Mouse (Mus musculus): Measurements from ENCODE around the gene Fam160b1. TPM values are rescaled to one million over a fixed set of nuclear protein-coding genes. Genes with fewer than 3 reads are reported as not detected.
A peak's percentile ranks its signal among the peaks of the same experiment; 100 is the strongest.

Fam160b1 gene
- total and polyA plus RNA-seq, 2 experiments from 2014 or later = 7.8 to 16.3 TPM

GRCm38 (mm10) chr19:57358836-57359598 is 1.5 kb upstream of the Fam160b1 start:
- Histone ChIP-seq H3K27me3 (ENCODE audit: control insufficient read depth, insufficient read depth, low read length) (no peaks in the 10 kb centered on the region), H3K9ac (replicated peaks; ENCODE audit: low read depth, low read length) (peak overlapping the region; percentile 52; the same call in 1 of the 2 replicates), H3K4me2 (ENCODE audit: low read depth, low read length) (peak overlapping the region; percentile 61), H3K9me3 (replicated peaks; ENCODE audit: control insufficient read depth, low read length) (no peaks in the 10 kb centered on the region), H3K36me3 (replicated peaks; ENCODE audit: control insufficient read depth, insufficient read depth, low read length) (no peaks in the 10 kb centered on the region), H3K4me1 (ENCODE audit: control insufficient read depth, insufficient read depth) (peaks cover 32% of the 10 kb centered on the region), H3K27ac (ENCODE audit: low read depth) (peak overlapping the region; percentile 96; the same call in 1 of the 2 replicates), H3K4me3 (ENCODE audit: low read depth, low read length) (peak overlapping the region; percentile 84)
- no peak for TF ChIP-seq EP300 (IDR thresholded peaks at IDR 0.05; ENCODE audit: low read depth)
- no peak for TF ChIP-seq CTCF (IDR thresholded peaks at IDR 0.05; ENCODE audit: low read depth)
- DNase-seq (ENCODE audit: low spot score) (no peak), ATAC-seq (ENCODE audit: insufficient read depth, low read depth) (no peak)
- WGBS = 79% methylated on average over 20 of the region's 20 CpGs

- TF ChIP-seq EP300 (IDR thresholded peaks at IDR 0.05; ENCODE audit: low read depth) (no peak), CTCF (IDR thresholded peaks at IDR 0.05; ENCODE audit: low read depth) (peak; percentile 15)
- H3K4me1 ChIP-seq (ENCODE audit: control insufficient read depth, insufficient read depth) = peaks cover 39% of the 10 kb centered on the region
- 22% methylated on average over 10 of the region's 10 CpGs for WGBS
- H3K36me3 ChIP-seq (replicated peaks; ENCODE audit: control insufficient read depth, insufficient read depth, low read length) = no peaks in the 10 kb centered on the region
- no peak for DNase-seq (ENCODE audit: low spot score)
- peak overlapping the region; percentile 52 for H3K9ac ChIP-seq (replicated peaks; ENCODE audit: low read depth, low read length)
- peak overlapping the region; percentile 61 for H3K4me2 ChIP-seq (ENCODE audit: low read depth, low read length)
- no peaks in the 10 kb centered on the region for H3K9me3 ChIP-seq (replicated peaks; ENCODE audit: control insufficient read depth, low read length)
- peak overlapping the region; percentile 84 for H3K4me3 ChIP-seq (ENCODE audit: low read depth, low read length)
- no peaks in the 10 kb centered on the region for H3K27me3 ChIP-seq (ENCODE audit: control insufficient read depth, insufficient read depth, low read length)
- no peak for ATAC-seq (ENCODE audit: insufficient read depth, low read depth)
- peak overlapping the region; percentile 96 for H3K27ac ChIP-seq (ENCODE audit: low read depth)
Observed at GRCm38 (mm10) chr19:57359701-57360326, 666 bp upstream of the Fam160b1 start.

- Histone ChIP-seq H3K4me1 (ENCODE audit: control insufficient read depth, insufficient read depth) (peaks cover 52% of the 10 kb centered on the region), H3K9me3 (replicated peaks; ENCODE audit: control insufficient read depth, low read length) (no peaks in the 10 kb centered on the region), H3K4me3 (ENCODE audit: low read depth, low read length) (peak overlapping the region; percentile 84), H3K9ac (replicated peaks; ENCODE audit: low read depth, low read length) (peak overlapping the region; percentile 96), H3K27ac (ENCODE audit: low read depth) (peak overlapping the region; percentile 96), H3K27me3 (ENCODE audit: control insufficient read depth, insufficient read depth, low read length) (no peaks in the 10 kb centered on the region), H3K4me2 (ENCODE audit: low read depth, low read length) (peak overlapping the region; percentile 61), H3K36me3 (replicated peaks; ENCODE audit: control insufficient read depth, insufficient read depth, low read length) (no peaks in the 10 kb centered on the region; the same call in 1 of the 2 replicates)
- ATAC-seq (ENCODE audit: insufficient read depth, low read depth) = peak; percentile 50
- under 1% methylated on average over 75 of the region's 78 CpGs for WGBS
- no peak for DNase-seq (ENCODE audit: low spot score)
- TF ChIP-seq EP300 (IDR thresholded peaks at IDR 0.05; ENCODE audit: low read depth) (no peak), CTCF (IDR thresholded peaks at IDR 0.05; ENCODE audit: low read depth) (no peak)
Observed at GRCm38 (mm10) chr19:57361131-57361938, 855 bp downstream of the Fam160b1 start.

GRCm38 (mm10) chr19:57361939-57362307 is 1.4 kb downstream of the Fam160b1 start:
- H3K4me3 ChIP-seq (ENCODE audit: low read depth, low read length) = peak overlapping the region; percentile 84
- no peaks in the 10 kb centered on the region; the same call in 1 of the 2 replicates for H3K36me3 ChIP-seq (replicated peaks; ENCODE audit: control insufficient read depth, insufficient read depth, low read length)
- no peaks in the 10 kb centered on the region for H3K27me3 ChIP-seq (ENCODE audit: control insufficient read depth, insufficient read depth, low read length)
- TF ChIP-seq EP300 (IDR thresholded peaks at IDR 0.05; ENCODE audit: low read depth) (no peak), CTCF (IDR thresholded peaks at IDR 0.05; ENCODE audit: low read depth) (no peak)
- 21% methylated on average over 3 of the region's 3 CpGs for WGBS
- no peaks in the 10 kb centered on the region for H3K9me3 ChIP-seq (replicated peaks; ENCODE audit: control insufficient read depth, low read length)
- ATAC-seq (ENCODE audit: insufficient read depth, low read depth) (no peak), DNase-seq (ENCODE audit: low spot score) (no peak)
- H3K4me1 ChIP-seq (ENCODE audit: control insufficient read depth, insufficient read depth) = peaks cover 58% of the 10 kb centered on the region
- H3K4me2 ChIP-seq (ENCODE audit: low read depth, low read length) = peak overlapping the region; percentile 61
- peak overlapping the region; percentile 96 for H3K9ac ChIP-seq (replicated peaks; ENCODE audit: low read depth, low read length)
- H3K27ac ChIP-seq (ENCODE audit: low read depth) = peak overlapping the region; percentile 96

- DNase-seq (ENCODE audit: low spot score) (no peak), ATAC-seq (ENCODE audit: insufficient read depth, low read depth) (no peak)
- Histone ChIP-seq H3K9ac (replicated peaks; ENCODE audit: low read depth, low read length) (peak overlapping the region; percentile 29; the same call in 1 of the 2 replicates), H3K4me3 (ENCODE audit: low read depth, low read length) (peak overlapping the region; percentile 84), H3K4me1 (ENCODE audit: control insufficient read depth, insufficient read depth) (peaks cover 63% of the 10 kb centered on the region), H3K9me3 (replicated peaks; ENCODE audit: control insufficient read depth, low read length) (no peaks in the 10 kb centered on the region), H3K36me3 (replicated peaks; ENCODE audit: control insufficient read depth, insufficient read depth, low read length) (no peaks in the 10 kb centered on the region; the same call in 1 of the 2 replicates), H3K27me3 (ENCODE audit: control insufficient read depth, insufficient read depth, low read length) (no peaks in the 10 kb centered on the region), H3K27ac (ENCODE audit: low read depth) (0 out of 2 replicates have a peak overlapping the region, but pooled peaks have one; percentile 4), H3K4me2 (ENCODE audit: low read depth, low read length) (peak overlapping the region; percentile 61)
- 38% methylated on average over 5 of the region's 5 CpGs for WGBS
- no peak for TF ChIP-seq EP300 (IDR thresholded peaks at IDR 0.05; ENCODE audit: low read depth)
- no peak for TF ChIP-seq CTCF (IDR thresholded peaks at IDR 0.05; ENCODE audit: low read depth)
Observed at GRCm38 (mm10) chr19:57362586-57362985, 2.1 kb downstream of the Fam160b1 start.
